Mouse (Mus musculus) spleen, adult 2 months (tissue): Measurements from ENCODE around the gene Wnt7a.

Experiments
- CTCF ChIP-seq: fragments of 200-500 bp; IDR thresholded peaks from 2 replicates; pipeline ENCODE4 v1.5.1; 2011; ENCODE audit warnings: mild to moderate bottlenecking, inconsistent platforms; ENCODE audit not compliant: insufficient read depth, insufficient read length, insufficient replicate concordance; ENCODE audit errors: extremely low read depth
- POLR2A ChIP-seq: fragments of 200-500 bp; IDR thresholded peaks from 2 replicates; pipeline ENCODE4 v1.6.1; 2011; ENCODE audit warnings: low read depth, low read length, inconsistent platforms

GRCm38 (mm10) chr6:91372977-91373376 is 38.2 kb downstream of the Wnt7a start:
- TF ChIP-seq CTCF (no peak), POLR2A (no peak)
